Mouse (Mus musculus) liver, adult 2 months (tissue): ENCODE results near the gene Fbxl13. TPM values are rescaled to one million over a fixed set of nuclear protein-coding genes. Genes with fewer than 3 reads are reported as not detected.
A peak's percentile ranks its signal among the peaks of the same experiment; 100 is the strongest.

ENCODE experiments used
- DNase-seq: peaks from one replicate; pipeline ENCODE4 v3.0.0-alpha.2; 2011; ENCODE audit warnings: low read depth, low spot score; ENCODE audit errors: extremely low read depth
- H3K27ac ChIP-seq: fragments of 200-500 bp; replicated peaks from 2 replicates; pipeline ENCODE4 v1.5.1; 2012; ENCODE audit warnings: low read depth, mild to moderate bottlenecking, control low read depth, inconsistent platforms, low read length; ENCODE audit not compliant: insufficient read depth
- H3K27me3 ChIP-seq: fragments of 200-500 bp; 2 replicates; pipeline ENCODE4 v1.6.1; 2012; ENCODE audit warnings: mild to moderate bottlenecking, moderate library complexity, low read length, inconsistent platforms; ENCODE audit not compliant: control insufficient read depth, insufficient read depth
- H3K36me3 ChIP-seq: fragments of 200-500 bp; 2 replicates; pipeline ENCODE4 v1.6.1; 2012; ENCODE audit warnings: low read length, inconsistent platforms; ENCODE audit not compliant: control insufficient read depth, insufficient read depth
- H3K4me1 ChIP-seq: fragments of 200-500 bp; 2 replicates; pipeline ENCODE4 v1.6.1; 2011; ENCODE audit warnings: low read length; ENCODE audit not compliant: control insufficient read depth, insufficient read depth
- H3K4me3 ChIP-seq: fragments of 200-500 bp; 2 replicates; pipeline ENCODE4 v1.5.1; 2011; ENCODE audit warnings: low read depth, mild to moderate bottlenecking, control low read depth, low read length, moderate library complexity; ENCODE audit not compliant: insufficient read depth
- H3K79me2 ChIP-seq: fragments of 200-500 bp; 2 replicates; pipeline ENCODE4 v1.6.1; 2012; ENCODE audit warnings: inconsistent platforms, mild to moderate bottlenecking, low read length, moderate library complexity; ENCODE audit not compliant: control insufficient read depth, insufficient read depth
- H3K9ac ChIP-seq: fragments of 200-500 bp; 2 replicates; pipeline ENCODE4 v1.6.1; 2012; ENCODE audit warnings: low read depth, mild to moderate bottlenecking, control low read depth, inconsistent platforms, low read length
- CTCF ChIP-seq: fragments of 200-500 bp; IDR thresholded peaks from 2 replicates; pipeline ENCODE4 v1.5.1; 2011; ENCODE audit warnings: low read depth, low read length, control low read depth
- POLR2A ChIP-seq: fragments of 200-500 bp; IDR thresholded peaks from 2 replicates; pipeline ENCODE4 v1.6.1; 2011; ENCODE audit warnings: low read length, control low read depth; ENCODE audit not compliant: insufficient read depth; ENCODE audit errors: extremely low read depth
- WGBS: fragments of 180-500 bp; shearing (Covaris S2); methylation state at CpG from one replicate; pipeline ENCODE4 v1.1.7; 2018; 5-methylcytosine and 5-hydroxymethylcytosine counted together
- polyA plus RNA-seq: library from polyadenylated mRNA; depleted of rRNA; stranded (reverse); fragments of >200 nt; gene quantifications from 2 replicates; pipeline ENCODE4 v1.2.3, GENCODE M21; 2012
- total RNA-seq: library from RNA; depleted of rRNA; stranded (reverse); fragments of >200 nt; gene quantifications from 2 replicates; pipeline ENCODE4 v1.2.3, GENCODE M21; 2014

Gene Fbxl13
- total and polyA plus RNA-seq, 2 experiments: under 0.01 TPM; not detected in 1

DNA sequence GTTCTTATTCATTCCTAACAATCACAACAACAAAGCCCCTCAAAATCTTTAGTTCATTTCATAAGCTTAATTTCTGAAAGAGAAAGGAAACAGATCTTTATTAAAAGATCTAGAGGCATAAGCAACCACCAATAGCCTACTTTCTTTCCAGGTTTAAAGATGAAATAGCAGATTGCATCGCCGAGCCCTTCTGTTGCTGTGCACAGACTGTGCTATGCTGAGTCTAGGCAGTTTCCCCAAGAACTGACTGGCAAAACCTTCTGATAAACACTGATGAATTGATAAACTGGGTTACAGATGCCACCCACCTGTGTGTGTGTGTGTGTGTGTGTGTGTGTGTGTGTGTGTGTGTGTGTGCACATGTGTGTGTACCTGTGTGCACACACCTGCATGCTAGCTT is 144.5 kb downstream of the Fbxl13 start:
- Histone ChIP-seq H3K4me1 (no peaks in the 10 kb centered on the region), H3K27me3 (no peaks in the 10 kb centered on the region), H3K36me3 (no peaks in the 10 kb centered on the region), H3K4me3 (no peak overlapping the region), H3K79me2 (no peaks in the 10 kb centered on the region), H3K27ac (no peak overlapping the region), H3K9ac (no peak overlapping the region)
- 94% methylated on average over 2 of the region's 2 CpGs for WGBS
- DNase-seq: no peak
- TF ChIP-seq POLR2A (no peak), CTCF (no peak)

DNA sequence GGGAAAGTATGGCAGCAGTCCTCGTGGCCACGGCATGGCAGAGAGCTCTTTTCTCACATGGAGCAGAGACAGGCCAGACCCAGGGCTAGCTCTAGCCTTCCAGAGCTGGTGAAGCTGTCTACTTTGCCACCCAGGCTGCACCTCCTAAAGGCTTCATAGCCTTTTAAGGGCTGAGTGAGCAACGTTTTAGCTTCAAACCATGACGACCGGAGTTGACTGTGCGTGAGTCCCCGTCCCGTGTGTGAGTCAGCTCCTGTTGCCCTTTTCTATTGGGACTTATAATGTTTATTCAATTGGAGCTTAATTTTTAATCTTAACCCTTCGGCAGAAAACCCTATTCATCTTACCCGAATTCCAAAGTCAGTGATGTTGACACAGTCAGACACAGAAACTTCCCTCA is 145.3 kb downstream of the Fbxl13 start:
- 80% methylated on average over 10 of the region's 10 CpGs for WGBS
- Histone ChIP-seq H3K27ac (no peak overlapping the region), H3K36me3 (no peaks in the 10 kb centered on the region), H3K4me3 (no peak overlapping the region), H3K79me2 (no peaks in the 10 kb centered on the region), H3K9ac (no peak overlapping the region), H3K27me3 (no peaks in the 10 kb centered on the region), H3K4me1 (no peaks in the 10 kb centered on the region)
- DNase-seq: no peak
- TF ChIP-seq POLR2A (no peak), CTCF (no peak)

DNA sequence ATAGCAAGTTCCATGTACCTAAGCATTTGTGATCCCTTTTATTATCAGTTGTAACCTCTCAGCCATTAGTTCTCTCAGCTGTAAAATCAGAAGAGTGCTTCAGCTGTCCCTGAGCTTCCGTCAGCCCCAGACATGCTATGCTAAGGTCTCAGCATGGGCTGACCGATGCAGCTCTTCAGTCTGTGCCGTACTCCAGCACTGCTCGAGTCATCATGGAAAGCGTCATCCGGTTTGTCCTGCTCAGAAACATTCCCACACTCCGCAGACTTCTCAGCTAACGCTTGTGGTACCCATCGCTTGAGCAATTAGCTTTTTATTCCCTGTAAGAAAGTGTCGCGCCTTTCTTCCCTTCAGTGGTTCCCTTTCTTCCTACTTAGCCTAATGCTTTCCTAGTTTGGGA is 146.5 kb downstream of the Fbxl13 start:
- Histone ChIP-seq H3K27ac (no peak overlapping the region), H3K9ac (no peak overlapping the region), H3K27me3 (no peaks in the 10 kb centered on the region), H3K36me3 (no peaks in the 10 kb centered on the region), H3K4me3 (no peak overlapping the region), H3K4me1 (no peaks in the 10 kb centered on the region), H3K79me2 (no peaks in the 10 kb centered on the region)
- WGBS: 87% methylated on average over 11 of the region's 11 CpGs
- DNase-seq: no peak
- no peak for TF ChIP-seq POLR2A
- no peak for TF ChIP-seq CTCF

DNA sequence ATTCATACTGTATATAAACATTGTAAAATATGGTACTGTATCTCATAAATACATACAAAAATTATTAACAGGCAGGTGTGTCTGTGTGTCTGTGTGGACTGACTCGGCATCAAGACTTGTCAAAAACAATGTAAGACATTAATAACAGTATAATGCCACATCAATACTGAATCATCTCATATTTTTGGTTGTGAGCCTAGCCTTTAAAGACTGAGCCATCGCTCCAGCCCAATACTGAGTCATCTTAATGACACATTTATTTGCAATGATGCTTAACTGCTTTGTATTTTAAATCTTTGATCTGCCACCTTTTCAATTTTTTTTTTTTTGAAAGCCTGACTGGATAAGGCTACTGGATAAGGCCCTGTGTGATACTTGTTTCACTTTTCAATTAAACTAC is 146.9 kb downstream of the Fbxl13 start:
- no peak for DNase-seq
- WGBS: 93% methylated on average over 2 of the region's 2 CpGs
- H3K4me1 ChIP-seq: no peaks in the 10 kb centered on the region
- no peak for TF ChIP-seq CTCF
- TF ChIP-seq POLR2A: no peak
- no peak overlapping the region for H3K27ac ChIP-seq
- H3K9ac ChIP-seq: no peak overlapping the region
- H3K27me3 ChIP-seq: no peaks in the 10 kb centered on the region
- H3K79me2 ChIP-seq: no peaks in the 10 kb centered on the region
- H3K36me3 ChIP-seq: no peaks in the 10 kb centered on the region
- no peak overlapping the region for H3K4me3 ChIP-seq

DNA sequence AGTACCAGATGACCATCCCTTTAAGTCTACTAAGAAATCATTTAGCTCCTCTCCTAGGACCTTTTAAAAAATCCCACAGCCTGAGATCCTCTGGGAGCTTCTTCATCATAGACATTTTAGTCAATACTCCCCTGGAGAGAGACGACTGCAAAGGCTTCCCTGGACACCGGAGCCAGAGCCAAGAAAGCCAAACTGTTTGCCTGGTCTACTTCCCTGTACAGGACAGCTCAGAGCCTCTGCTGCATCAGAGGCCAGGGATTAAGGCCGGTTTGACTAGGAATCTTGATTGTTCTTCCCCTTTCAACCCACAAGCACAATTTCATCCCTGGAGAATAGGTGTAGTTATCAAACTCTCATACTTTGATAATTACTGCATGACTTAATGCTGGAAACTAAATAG is 148.6 kb downstream of the Fbxl13 start:
- H3K4me3 ChIP-seq: no peak overlapping the region
- H3K27me3 ChIP-seq: no peaks in the 10 kb centered on the region
- 72% methylated on average over 3 of the region's 3 CpGs for WGBS
- DNase-seq: no peak
- TF ChIP-seq CTCF (no peak), POLR2A (no peak)
- no peaks in the 10 kb centered on the region for H3K36me3 ChIP-seq
- no peak overlapping the region for H3K9ac ChIP-seq
- no peaks in the 10 kb centered on the region for H3K4me1 ChIP-seq
- H3K79me2 ChIP-seq: no peaks in the 10 kb centered on the region
- H3K27ac ChIP-seq: no peak overlapping the region

- no peaks in the 10 kb centered on the region for H3K27me3 ChIP-seq
- H3K9ac ChIP-seq: no peak overlapping the region
- H3K36me3 ChIP-seq: no peaks in the 10 kb centered on the region
- WGBS: 76% methylated on average over 6 of the region's 6 CpGs
- H3K4me3 ChIP-seq: no peak overlapping the region
- H3K79me2 ChIP-seq: no peaks in the 10 kb centered on the region
- H3K4me1 ChIP-seq: no peaks in the 10 kb centered on the region
- TF ChIP-seq POLR2A (no peak), CTCF (no peak)
- DNase-seq: peak; percentile 4
- no peak overlapping the region for H3K27ac ChIP-seq
Measured at GRCm38 (mm10) chr5:21496321-21496720, 149.1 kb downstream of the Fbxl13 start.
